Mouse (Mus musculus): ENCODE data around the gene Fchsd2.

Fchsd2 gene

GRCm38 (mm10) chr7:101072123-101072740 is 20.4 kb upstream of the Fchsd2 start:
- no peak for DNase-seq (ENCODE audit: low read depth, low spot score)

DNA sequence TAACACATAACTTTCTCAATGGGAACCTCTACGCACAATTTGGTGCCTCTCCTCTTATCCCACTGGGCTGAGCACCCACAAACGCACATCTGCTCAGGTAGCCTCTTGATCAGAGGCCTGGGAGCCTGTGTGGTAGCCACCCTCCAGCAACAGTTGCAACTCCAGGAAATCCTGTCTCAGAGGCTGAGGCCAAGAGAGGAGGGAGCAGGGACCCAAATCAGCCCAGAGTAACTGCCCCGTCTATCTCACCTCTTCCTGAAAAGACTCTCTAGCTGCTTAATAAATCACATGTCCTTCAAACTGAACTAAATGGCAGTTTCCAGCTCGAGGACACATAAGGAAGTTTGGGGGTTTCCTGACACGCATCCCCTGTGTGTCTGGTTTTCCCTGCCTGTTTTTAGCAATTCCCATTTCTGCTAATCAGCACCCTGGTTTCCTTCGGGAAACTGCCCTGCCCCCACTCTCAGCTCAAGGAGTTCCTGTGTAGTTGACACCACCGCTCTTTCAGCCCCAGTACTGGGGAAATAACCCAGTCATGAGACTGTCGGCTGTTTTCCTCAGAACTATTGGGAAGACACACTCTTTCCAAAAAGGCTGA is 18.4 kb upstream of the Fchsd2 start:
- DNase-seq (ENCODE audit: low read depth, low spot score) = no peak

DNA sequence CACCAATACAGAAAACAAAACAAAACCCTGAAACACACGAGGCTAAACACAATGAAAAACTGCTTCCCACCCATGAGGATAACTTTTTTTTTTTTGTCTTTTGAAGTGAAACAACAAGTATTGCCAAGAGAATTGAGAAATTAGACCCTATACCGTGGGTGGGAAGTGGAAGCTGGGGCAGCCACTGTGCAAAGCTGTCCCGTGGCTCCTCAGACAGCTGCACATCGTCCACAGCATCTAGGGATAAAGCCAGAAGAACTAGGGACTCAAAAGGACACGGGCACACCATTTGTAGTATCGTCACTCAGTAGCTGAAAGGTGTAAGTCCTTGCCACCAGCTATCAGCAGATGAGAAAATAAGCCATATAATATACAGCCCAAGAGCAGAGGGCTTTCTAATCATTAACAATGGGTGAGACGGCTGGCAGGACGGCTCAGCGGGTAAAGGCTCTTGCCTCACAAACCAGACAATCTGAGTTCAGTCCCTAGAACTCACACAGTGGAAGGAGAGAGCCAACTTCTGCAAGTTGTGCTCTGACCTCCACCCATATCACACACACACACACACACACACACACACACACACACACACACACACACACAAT is 9.0 kb upstream of the Fchsd2 start:
- no peak for DNase-seq (ENCODE audit: low read depth, low spot score)

GRCm38 (mm10) chr7:101084816-101085456 is 7.7 kb upstream of the Fchsd2 start:
- DNase-seq (ENCODE audit: low read depth, low spot score) = no peak

DNA sequence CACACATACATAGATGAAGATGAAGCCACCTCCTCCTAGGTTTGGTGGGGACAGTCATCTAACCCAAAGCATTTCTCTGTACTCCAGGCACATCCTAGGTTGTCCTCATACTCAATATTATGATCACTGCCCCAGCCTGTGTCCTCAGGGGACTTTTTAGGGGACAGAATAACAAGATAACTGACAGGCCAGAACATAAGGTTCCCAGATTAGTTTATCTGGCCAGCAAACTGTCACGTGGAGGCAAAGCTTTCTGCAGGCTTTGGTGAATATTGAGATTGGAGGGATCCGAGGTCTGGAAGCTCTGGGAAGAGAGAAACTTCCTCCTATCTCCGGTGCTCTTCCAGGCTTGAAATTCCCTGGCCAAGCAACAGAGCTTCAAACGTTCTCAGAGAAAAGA is 6.9 kb upstream of the Fchsd2 start:
- DNase-seq (ENCODE audit: low read depth, low spot score) = no peak

GRCm38 (mm10) chr7:101088687-101089086 is 4.0 kb upstream of the Fchsd2 start:
- DNase-seq (ENCODE audit: low read depth, low spot score) = no peak

- no peak for DNase-seq (ENCODE audit: low read depth, low spot score)
Observed at GRCm38 (mm10) chr7:101089242-101089641, 3.4 kb upstream of the Fchsd2 start.

DNA sequence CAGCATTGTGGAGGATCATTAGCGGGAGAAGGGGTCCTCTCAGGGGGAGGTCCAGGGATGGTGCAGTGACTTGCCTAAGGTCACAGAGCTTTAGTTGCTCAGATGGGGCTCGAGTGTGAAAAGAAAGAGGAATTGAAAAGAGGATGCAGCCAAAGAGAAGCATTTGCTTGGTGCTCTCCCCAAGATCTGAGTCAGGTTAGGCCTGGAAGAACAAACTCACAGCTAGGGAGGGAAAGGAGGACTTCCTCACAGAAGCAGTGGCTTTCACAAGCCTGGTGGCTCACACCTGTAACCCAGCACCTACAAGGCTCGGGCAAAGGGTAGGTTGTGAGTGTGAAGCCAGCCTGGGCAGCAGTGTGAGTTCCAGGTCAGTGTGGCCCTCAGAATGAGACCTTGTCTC is 568 bp downstream of the Fchsd2 start:
- DNase-seq (ENCODE audit: low read depth, low spot score) = no peak

DNA sequence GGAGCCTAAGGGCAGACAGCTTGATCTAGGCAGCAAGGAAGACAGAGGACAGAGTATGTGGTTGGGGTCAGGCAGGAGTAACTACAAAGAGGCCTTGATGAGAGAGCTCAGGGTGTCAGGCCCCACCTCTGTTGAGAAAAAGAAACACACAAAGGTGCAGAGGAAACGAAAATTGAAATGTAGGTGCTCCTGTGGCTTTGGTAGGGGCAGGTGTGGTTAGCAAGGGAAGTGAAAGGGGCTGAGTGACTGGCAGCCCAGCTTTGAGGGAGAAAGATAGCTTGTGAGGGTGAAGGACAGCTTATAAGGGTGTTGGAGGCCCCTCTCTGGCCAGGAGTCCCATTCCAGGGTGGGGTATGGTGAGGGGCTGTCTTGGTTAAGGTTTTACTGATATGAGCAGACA is 2.1 kb downstream of the Fchsd2 start:
- no peak for DNase-seq (ENCODE audit: low read depth, low spot score)

GRCm38 (mm10) chr7:101095560-101095959 is 2.9 kb downstream of the Fchsd2 start:
- DNase-seq (ENCODE audit: low read depth, low spot score) = no peak

DNA sequence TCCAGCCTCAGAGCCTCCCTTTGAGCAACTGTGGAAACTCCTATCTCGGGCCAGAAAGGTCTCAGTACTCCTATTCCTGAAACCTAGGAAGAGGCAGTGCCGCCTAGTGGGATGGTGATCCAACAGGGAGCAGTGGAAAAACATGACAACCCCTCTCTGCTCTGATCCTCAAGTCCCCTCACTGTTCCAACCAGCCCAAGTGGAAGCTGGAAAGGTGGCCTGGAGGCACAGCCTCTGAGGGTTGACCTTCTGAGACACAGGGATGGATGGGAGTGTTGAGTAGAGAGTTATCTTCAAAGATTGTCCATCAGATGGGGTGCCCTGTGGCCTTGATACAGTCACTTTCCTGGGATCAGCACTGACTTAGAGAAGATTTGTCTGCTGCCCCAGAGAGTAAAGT is 3.9 kb downstream of the Fchsd2 start:
- DNase-seq (ENCODE audit: low read depth, low spot score) = no peak

DNA sequence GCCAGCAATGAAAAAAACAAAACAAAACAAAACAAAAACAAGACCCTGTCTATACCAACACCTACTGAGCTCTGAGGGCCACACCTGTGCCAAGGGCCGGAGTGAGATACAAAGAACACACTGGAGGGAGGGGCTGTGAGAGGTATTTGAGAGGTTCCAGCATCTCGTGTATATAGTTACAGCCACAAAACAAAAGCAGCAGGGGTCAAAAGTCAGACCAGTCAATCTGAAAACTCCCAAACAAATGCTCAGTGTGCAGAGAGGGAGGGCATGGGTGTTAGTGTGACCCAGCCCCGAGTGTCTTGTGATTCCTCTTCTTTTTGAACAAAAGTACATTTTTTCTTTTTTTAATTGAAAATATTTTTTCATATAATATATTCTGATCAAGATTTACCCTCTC is 4.4 kb downstream of the Fchsd2 start:
- DNase-seq (ENCODE audit: low read depth, low spot score) = no peak

DNA sequence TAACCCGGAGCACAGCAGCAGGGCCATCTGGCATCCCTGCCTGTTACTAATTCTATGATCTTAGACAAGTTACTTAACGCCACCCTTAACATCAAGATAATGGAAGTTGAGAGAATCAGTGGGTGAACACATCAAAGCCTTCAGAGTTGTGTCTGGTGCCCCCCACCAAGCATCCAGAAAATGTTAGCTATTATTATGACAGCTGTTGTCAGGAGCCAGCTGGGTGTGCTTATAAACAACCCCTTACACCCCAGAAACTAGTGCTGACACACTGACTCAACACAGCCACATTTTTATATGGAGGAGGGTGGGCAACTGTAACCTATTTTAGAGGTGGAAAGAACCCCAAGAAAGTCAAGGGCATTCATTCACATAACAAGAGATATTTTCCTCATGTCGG is 7.3 kb downstream of the Fchsd2 start:
- DNase-seq (ENCODE audit: low read depth, low spot score) = no peak

GRCm38 (mm10) chr7:101101156-101101691 is 8.6 kb downstream of the Fchsd2 start:
- peak; percentile 47 for DNase-seq (ENCODE audit: low read depth, low spot score)

GRCm38 (mm10) chr7:101106666-101107065 is 14.0 kb downstream of the Fchsd2 start:
- no peak for DNase-seq (ENCODE audit: low read depth, low spot score)

DNA sequence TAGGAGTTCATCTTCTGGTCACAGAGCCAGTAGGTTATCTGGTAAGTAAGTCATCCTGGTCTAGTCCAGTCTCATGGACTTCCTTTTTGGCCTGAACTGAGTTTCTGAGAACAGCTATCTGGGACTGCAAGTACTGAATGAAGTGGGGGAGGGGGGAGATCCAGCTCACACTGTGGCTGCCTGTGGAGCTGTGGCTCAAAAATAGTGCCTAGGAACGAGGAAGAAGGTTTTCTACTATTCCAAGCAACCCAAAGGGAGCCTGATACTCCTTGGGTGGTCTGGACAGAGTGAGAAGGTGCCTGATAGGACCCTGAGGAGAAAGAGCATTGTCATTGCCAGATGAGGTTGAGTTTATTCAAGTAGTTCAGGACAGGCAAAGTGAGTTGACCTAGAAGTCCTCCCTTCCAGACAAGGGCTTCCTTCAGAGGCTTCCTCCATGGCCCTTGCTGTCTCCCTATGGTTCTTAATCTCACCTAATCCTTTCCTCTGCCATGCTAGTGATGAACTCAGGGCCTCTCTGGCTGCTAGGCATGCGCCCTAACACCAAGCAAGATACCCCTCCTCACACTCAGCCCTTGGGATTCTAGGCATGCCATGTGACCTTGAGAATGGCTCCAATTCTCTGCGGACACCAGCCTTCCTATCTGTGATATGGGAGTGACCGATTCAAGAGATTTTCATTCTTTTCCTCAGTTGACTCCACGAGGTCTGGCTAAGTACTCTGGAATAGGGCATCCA is 14.6 kb downstream of the Fchsd2 start:
- DNase-seq (ENCODE audit: low read depth, low spot score) = no peak

- DNase-seq (ENCODE audit: low read depth, low spot score) = peak; percentile 96
Observed at GRCm38 (mm10) chr7:101107968-101108652, 15.4 kb downstream of the Fchsd2 start.

- DNase-seq (ENCODE audit: low read depth, low spot score) = no peak
Observed at GRCm38 (mm10) chr7:101108653-101109005, 16.0 kb downstream of the Fchsd2 start.

DNA sequence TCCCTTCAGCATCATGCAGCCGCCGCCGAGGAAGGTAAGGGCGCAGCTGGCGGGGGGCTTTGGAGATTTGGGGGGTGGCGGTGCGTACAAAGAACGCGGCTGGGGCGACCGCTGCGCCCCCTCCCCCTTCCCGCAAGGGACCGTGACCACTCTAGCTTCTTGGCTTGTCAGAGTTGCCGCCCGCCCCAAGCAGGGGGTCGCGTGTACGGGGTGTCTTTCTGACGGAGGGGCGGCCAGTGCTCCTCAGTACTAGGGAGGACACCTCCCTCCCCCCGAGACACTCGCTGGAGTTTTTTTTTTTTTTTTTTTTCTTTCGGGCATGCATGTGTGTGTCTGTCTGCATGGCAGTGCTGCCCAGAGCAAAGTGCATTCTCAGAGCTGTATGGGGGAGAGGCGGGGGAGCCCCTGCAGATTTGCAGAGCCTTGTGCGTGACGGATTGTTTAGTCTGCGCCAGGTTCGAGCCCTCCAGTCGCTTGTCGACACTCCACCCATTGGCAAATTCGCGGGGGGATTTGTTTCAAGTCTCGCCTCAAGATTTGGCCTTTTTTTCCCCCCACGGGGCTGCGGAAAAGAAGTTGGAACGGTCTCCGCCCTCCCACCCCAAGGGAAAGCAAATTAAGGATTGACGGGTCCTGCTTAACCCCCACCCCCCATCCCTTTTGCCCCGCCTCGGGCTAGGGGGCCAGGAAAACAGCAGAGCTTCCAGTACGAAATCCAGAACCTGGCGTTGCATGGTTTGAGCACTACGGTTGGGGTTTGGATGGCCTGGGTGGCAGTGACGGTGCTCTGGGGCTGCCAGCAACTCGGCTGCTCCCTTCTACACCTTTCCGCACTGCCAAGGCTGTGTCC is 16.6 kb downstream of the Fchsd2 start:
- no peak for DNase-seq (ENCODE audit: low read depth, low spot score)

GRCm38 (mm10) chr7:101109856-101110350 is 17.2 kb downstream of the Fchsd2 start:
- no peak for DNase-seq (ENCODE audit: low read depth, low spot score)
